Mouse (Mus musculus): Measurements from ENCODE around the gene Smarcc1. TPM values are rescaled to one million over a fixed set of nuclear protein-coding genes. Genes with fewer than 3 reads are reported as not detected.

Gene Smarcc1
- total and polyA plus RNA-seq, 2 experiments from 2014 or later, result 34.0 to 57.9 TPM

DNA sequence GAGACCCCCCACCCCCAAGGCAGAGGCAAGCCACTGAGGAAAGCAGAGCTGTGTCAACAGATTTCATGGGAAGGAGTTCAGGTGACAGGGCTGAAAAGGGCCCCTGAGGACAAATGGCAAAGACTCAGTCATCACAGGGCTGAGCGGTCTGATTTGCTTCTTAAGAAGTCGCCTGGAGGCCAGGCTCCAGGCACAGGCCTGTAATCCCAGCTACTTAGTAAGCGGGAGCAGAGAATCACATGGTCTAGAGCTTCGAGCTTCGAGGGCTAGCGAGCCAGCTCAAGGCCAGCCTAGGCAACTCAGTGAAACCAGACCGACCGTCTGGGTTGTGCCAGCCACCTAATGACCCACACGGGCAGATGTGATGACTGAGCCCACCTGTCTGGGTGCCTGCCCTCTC lies 147.5 kb downstream of the Smarcc1 start:
- Histone ChIP-seq H3K27me3 (ENCODE audit: insufficient read depth, low read length) (no peaks in the 10 kb centered on the region), H3K27ac (ENCODE audit: low read depth, low read length) (no peak overlapping the region), H3K9ac (replicated peaks; ENCODE audit: low read length, poor library complexity, severe bottlenecking) (no peak overlapping the region), H3K4me2 (ENCODE audit: low read depth, low read length, poor library complexity, severe bottlenecking) (no peak overlapping the region), H3K36me3 (ENCODE audit: insufficient read depth, low read length) (peaks cover 20% of the 10 kb centered on the region), H3K4me1 (ENCODE audit: insufficient read depth, low read length) (no peaks in the 10 kb centered on the region; the same call in 1 of the 2 replicates), H3K9me3 (ENCODE audit: low read length) (no peaks in the 10 kb centered on the region), H3K4me3 (ENCODE audit: low read depth, low read length) (no peak overlapping the region)
- DNase-seq (ENCODE audit: low spot score) (no peak), ATAC-seq (ENCODE audit: low FRiP score) (no peak)
- WGBS, result 61% methylated on average over 9 of the region's 9 CpGs
- TF ChIP-seq CTCF (IDR thresholded peaks at IDR 0.05), result no peak

DNA sequence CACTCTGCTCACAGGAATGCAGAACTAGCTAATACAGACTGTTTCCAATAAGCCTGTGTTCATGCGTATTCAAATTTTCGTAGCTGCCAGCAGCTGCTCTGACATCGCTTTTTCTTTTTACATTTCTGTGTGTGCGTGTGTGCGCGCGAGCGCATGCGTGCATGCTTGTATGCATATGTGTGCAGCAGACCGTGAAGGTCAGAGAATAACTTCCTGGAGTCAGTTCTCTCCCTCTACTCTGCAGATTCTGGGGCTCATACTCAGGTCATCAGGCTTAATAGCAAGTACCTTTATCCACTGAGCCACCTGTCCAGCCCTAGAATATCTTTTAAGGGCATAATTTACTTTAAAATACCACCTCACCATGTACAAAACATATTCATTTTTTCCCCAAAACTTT lies 150.9 kb downstream of the Smarcc1 start:
- H3K4me1 ChIP-seq (ENCODE audit: insufficient read depth, low read length), result no peaks in the 10 kb centered on the region; the same call in 1 of the 2 replicates
- H3K36me3 ChIP-seq (ENCODE audit: insufficient read depth, low read length), result peaks cover 1% of the 10 kb centered on the region; the same call in 1 of the 2 replicates
- no peak overlapping the region for H3K4me2 ChIP-seq (ENCODE audit: low read depth, low read length, poor library complexity, severe bottlenecking)
- no peak overlapping the region for H3K27ac ChIP-seq (ENCODE audit: low read depth, low read length)
- H3K9ac ChIP-seq (replicated peaks; ENCODE audit: low read length, poor library complexity, severe bottlenecking), result no peak overlapping the region
- H3K4me3 ChIP-seq (ENCODE audit: low read depth, low read length), result no peak overlapping the region
- 88% methylated on average over 10 of the region's 10 CpGs for WGBS
- no peak for DNase-seq (ENCODE audit: low spot score)
- H3K9me3 ChIP-seq (ENCODE audit: low read length), result no peaks in the 10 kb centered on the region
- no peak for TF ChIP-seq CTCF (IDR thresholded peaks at IDR 0.05)
- no peaks in the 10 kb centered on the region for H3K27me3 ChIP-seq (ENCODE audit: insufficient read depth, low read length)
- no peak for ATAC-seq (ENCODE audit: low FRiP score)

DNA sequence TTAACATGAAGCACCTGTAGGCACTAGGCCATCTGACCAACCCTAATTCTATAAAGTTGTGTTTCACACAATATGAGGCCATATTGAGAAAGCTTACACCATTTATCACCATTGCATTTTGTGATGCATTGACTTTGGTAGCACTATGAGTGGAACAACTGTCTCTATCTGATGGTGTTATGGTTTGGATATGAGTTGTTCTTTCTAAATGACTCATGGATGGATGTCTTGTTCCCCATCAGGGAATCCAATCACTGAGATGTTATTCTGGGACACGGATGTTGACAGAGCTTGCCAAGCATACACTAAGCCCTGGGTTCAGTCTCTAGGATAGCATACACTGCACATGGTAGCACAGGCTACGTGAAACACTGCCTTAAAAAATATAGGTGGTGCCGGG lies 154.8 kb downstream of the Smarcc1 start:
- H3K4me3 ChIP-seq (ENCODE audit: low read depth, low read length), result no peak overlapping the region
- WGBS, result 95% methylated on average over 3 of the region's 3 CpGs
- no peak for TF ChIP-seq CTCF (IDR thresholded peaks at IDR 0.05)
- no peaks in the 10 kb centered on the region for H3K9me3 ChIP-seq (ENCODE audit: low read length)
- no peaks in the 10 kb centered on the region for H3K4me1 ChIP-seq (ENCODE audit: insufficient read depth, low read length)
- H3K27me3 ChIP-seq (ENCODE audit: insufficient read depth, low read length), result no peaks in the 10 kb centered on the region
- H3K27ac ChIP-seq (ENCODE audit: low read depth, low read length), result no peak overlapping the region
- H3K4me2 ChIP-seq (ENCODE audit: low read depth, low read length, poor library complexity, severe bottlenecking), result no peak overlapping the region
- H3K9ac ChIP-seq (replicated peaks; ENCODE audit: low read length, poor library complexity, severe bottlenecking), result no peak overlapping the region
- ATAC-seq (ENCODE audit: low FRiP score) (no peak), DNase-seq (ENCODE audit: low spot score) (no peak)
- no peaks in the 10 kb centered on the region for H3K36me3 ChIP-seq (ENCODE audit: insufficient read depth, low read length)

DNA sequence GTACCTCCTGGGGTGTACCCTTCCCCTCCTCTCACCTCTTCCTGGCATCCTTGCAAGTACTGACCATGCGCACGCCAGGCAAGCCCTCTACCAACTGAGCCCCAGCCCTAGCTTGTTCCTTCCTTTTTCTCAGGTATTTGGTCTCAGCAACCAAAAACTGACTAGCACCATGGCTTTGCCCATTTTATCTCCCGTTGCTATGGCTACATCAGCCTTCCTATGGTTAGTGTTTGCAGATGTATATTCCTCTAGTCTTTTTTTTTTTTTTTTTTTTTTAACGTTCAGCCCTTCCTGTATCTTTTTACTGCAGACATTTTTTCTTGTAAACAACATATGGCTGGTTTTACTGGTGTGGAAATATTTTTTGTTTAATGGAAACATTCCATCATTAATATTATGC lies 156.0 kb downstream of the Smarcc1 start:
- no peaks in the 10 kb centered on the region for H3K9me3 ChIP-seq (ENCODE audit: low read length)
- H3K9ac ChIP-seq (replicated peaks; ENCODE audit: low read length, poor library complexity, severe bottlenecking), result no peak overlapping the region
- no peak for TF ChIP-seq CTCF (IDR thresholded peaks at IDR 0.05)
- no peak overlapping the region for H3K27ac ChIP-seq (ENCODE audit: low read depth, low read length)
- no peaks in the 10 kb centered on the region for H3K27me3 ChIP-seq (ENCODE audit: insufficient read depth, low read length)
- H3K36me3 ChIP-seq (ENCODE audit: insufficient read depth, low read length), result no peaks in the 10 kb centered on the region
- ATAC-seq (ENCODE audit: low FRiP score), result no peak
- H3K4me1 ChIP-seq (ENCODE audit: insufficient read depth, low read length), result no peaks in the 10 kb centered on the region
- DNase-seq (ENCODE audit: low spot score), result peak; percentile 30
- H3K4me3 ChIP-seq (ENCODE audit: low read depth, low read length), result no peak overlapping the region
- 71% methylated on average over 4 of the region's 4 CpGs for WGBS
- H3K4me2 ChIP-seq (ENCODE audit: low read depth, low read length, poor library complexity, severe bottlenecking), result no peak overlapping the region

DNA sequence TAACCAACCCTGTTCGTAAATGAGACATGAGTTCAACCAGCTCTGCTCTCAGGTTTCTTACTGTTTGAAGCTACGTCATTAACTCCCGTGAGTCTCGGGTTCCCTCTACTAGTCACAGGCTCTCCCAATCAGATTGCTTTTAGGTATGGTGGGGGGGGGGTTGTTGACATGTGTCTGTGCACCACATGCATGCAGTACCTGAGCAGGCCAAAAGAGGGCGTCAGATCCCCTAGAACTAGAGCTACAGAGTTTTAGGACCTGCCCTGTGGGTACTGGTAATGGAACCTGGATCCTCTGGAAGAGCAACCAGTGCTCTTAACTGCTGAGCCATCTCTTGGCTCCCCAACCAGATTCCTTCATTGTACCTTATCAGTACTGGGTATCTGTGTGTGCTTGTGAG lies 158.4 kb downstream of the Smarcc1 start:
- H3K36me3 ChIP-seq (ENCODE audit: insufficient read depth, low read length), result no peaks in the 10 kb centered on the region
- DNase-seq (ENCODE audit: low spot score), result no peak
- 76% methylated on average over 5 of the region's 5 CpGs for WGBS
- no peak overlapping the region for H3K4me2 ChIP-seq (ENCODE audit: low read depth, low read length, poor library complexity, severe bottlenecking)
- ATAC-seq (ENCODE audit: low FRiP score), result no peak
- no peaks in the 10 kb centered on the region for H3K27me3 ChIP-seq (ENCODE audit: insufficient read depth, low read length)
- H3K4me3 ChIP-seq (ENCODE audit: low read depth, low read length), result no peak overlapping the region
- no peak overlapping the region for H3K27ac ChIP-seq (ENCODE audit: low read depth, low read length)
- H3K9ac ChIP-seq (replicated peaks; ENCODE audit: low read length, poor library complexity, severe bottlenecking), result no peak overlapping the region
- H3K9me3 ChIP-seq (ENCODE audit: low read length), result no peaks in the 10 kb centered on the region
- peak; percentile 28; the same call in 1 of the 2 replicates for TF ChIP-seq CTCF (IDR thresholded peaks at IDR 0.05)
- H3K4me1 ChIP-seq (ENCODE audit: insufficient read depth, low read length), result no peaks in the 10 kb centered on the region

DNA sequence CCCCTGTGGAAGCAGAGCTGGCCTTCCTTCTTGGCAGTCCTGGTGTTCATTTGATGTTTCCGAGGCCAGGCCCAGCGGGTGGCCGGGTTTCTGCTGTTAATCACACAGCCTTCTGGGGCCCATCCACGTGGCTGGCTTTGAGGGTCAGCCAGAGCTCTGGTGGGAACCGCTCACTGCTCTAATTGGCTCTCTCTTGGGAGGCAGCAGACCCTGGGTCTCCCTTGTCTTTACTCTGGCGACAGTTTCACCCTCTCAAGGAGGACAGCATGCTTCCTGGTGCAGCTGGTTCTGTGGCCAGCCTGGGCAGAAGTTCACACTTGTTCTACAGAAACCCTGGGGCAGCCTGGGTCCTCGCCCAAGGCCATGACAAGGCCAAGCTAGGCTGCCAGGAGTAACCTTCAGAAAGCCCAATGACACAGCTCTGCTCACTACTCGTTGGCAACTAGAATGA lies 159.9 kb downstream of the Smarcc1 start:
- H3K36me3 ChIP-seq (ENCODE audit: insufficient read depth, low read length), result no peaks in the 10 kb centered on the region
- no peak overlapping the region for H3K27ac ChIP-seq (ENCODE audit: low read depth, low read length)
- no peak overlapping the region for H3K4me2 ChIP-seq (ENCODE audit: low read depth, low read length, poor library complexity, severe bottlenecking)
- ATAC-seq (ENCODE audit: low FRiP score) (no peak; the same call in 1 of the 2 replicates), DNase-seq (ENCODE audit: low spot score) (no peak)
- TF ChIP-seq CTCF (IDR thresholded peaks at IDR 0.05), result no peak
- H3K9me3 ChIP-seq (ENCODE audit: low read length), result no peaks in the 10 kb centered on the region
- no peak overlapping the region for H3K4me3 ChIP-seq (ENCODE audit: low read depth, low read length)
- 51% methylated on average over 8 of the region's 8 CpGs for WGBS
- no peak overlapping the region for H3K9ac ChIP-seq (replicated peaks; ENCODE audit: low read length, poor library complexity, severe bottlenecking)
- no peaks in the 10 kb centered on the region for H3K4me1 ChIP-seq (ENCODE audit: insufficient read depth, low read length)
- H3K27me3 ChIP-seq (ENCODE audit: insufficient read depth, low read length), result no peaks in the 10 kb centered on the region
